ENCODE assay signal across 8 mouse cellular contexts in genomic region chr12:108239441-108239840, GRCm38 (mm10). TPM values are rescaled to one million over a fixed set of nuclear protein-coding genes. Genes with fewer than 3 reads are reported as not detected.
A peak's percentile ranks its signal among the peaks of the same experiment; 100 is the strongest.
DNase-seq lines count a peak whose midpoint lies in the region; ATAC-seq and TF ChIP-seq lines count a peak whose summit lies in the region.

No protein-coding gene starts in this region.

- H3K9me3 ChIP-seq in heart, embryonic 11.5 days (replicated peaks; ENCODE audit: control insufficient read depth, low read length), result no peaks in the 10 kb centered on the region
- no peaks in the 10 kb centered on the region for H3K9me3 ChIP-seq in lung, embryonic 16.5 days (ENCODE audit: control insufficient read depth, low read length)

- no peak overlapping the region for H3K9ac ChIP-seq in heart, embryonic 11.5 days (ENCODE audit: low read depth, low read length)
- H3K9ac ChIP-seq in heart, adult 2 months (ENCODE audit: low read depth, low read length), result no peak overlapping the region
- H3K9ac ChIP-seq in lung, embryonic 16.5 days (ENCODE audit: low read length), result peak overlapping the region; percentile 14; the same call in 1 of the 2 replicates

- no peaks in the 10 kb centered on the region for H3K27me3 ChIP-seq in heart, embryonic 11.5 days (ENCODE audit: control insufficient read depth, insufficient read depth, low read length)
- no peaks in the 10 kb centered on the region for H3K27me3 ChIP-seq in heart, adult 2 months (ENCODE audit: control insufficient read depth, insufficient read depth, low read length)
- no peaks in the 10 kb centered on the region for H3K27me3 ChIP-seq in lung, embryonic 16.5 days (ENCODE audit: control insufficient read depth, insufficient read depth, low read depth, low read length)

- no peaks in the 10 kb centered on the region for H3K36me3 ChIP-seq in heart, embryonic 11.5 days (ENCODE audit: control insufficient read depth, insufficient read depth, low read length)
- no peaks in the 10 kb centered on the region for H3K36me3 ChIP-seq in heart, adult 2 months (ENCODE audit: control insufficient read depth, insufficient read depth, low read length)
- H3K36me3 ChIP-seq in lung, embryonic 16.5 days (ENCODE audit: control insufficient read depth, insufficient read depth, low read length), result no peaks in the 10 kb centered on the region

- peaks cover 91% of the 10 kb centered on the region for H3K4me1 ChIP-seq in heart, embryonic 11.5 days (ENCODE audit: control insufficient read depth, insufficient read depth, low read length)
- H3K4me1 ChIP-seq in heart, adult 2 months (ENCODE audit: control insufficient read depth, insufficient read depth, low read length), result peaks cover 36% of the 10 kb centered on the region
- peaks cover 58% of the 10 kb centered on the region for H3K4me1 ChIP-seq in lung, embryonic 16.5 days (replicated peaks; ENCODE audit: control insufficient read depth, insufficient read depth, low read length)

- 66% methylated on average over 5 of the region's 5 CpGs for WGBS in heart, embryonic 11.5 days (ENCODE audit: insufficient replicate concordance)
- 52% methylated on average over 5 of the region's 5 CpGs for WGBS in heart, adult 2 months
- 39% methylated on average over 5 of the region's 5 CpGs for WGBS in lung, embryonic 16.5 days

- no peak for TF ChIP-seq POLR2A in heart, adult 2 months (IDR thresholded peaks at IDR 0.05; ENCODE audit: insufficient read depth, low read depth, low read length)

- ATAC-seq in heart, embryonic 11.5 days (replicated peaks; ENCODE audit: insufficient number of reproducible peaks, low FRiP score, low TSS enrichment), result no peak
- peak; percentile 78 for ATAC-seq in lung, embryonic 16.5 days (ENCODE audit: low read depth)

- H3K4me3 ChIP-seq in heart, embryonic 11.5 days (ENCODE audit: low read depth, low read length), result no peak overlapping the region
- no peak overlapping the region for H3K4me3 ChIP-seq in heart, adult 2 months
- no peak overlapping the region for H3K4me3 ChIP-seq in lung, embryonic 16.5 days (ENCODE audit: low read length)

- H3K4me2 ChIP-seq in heart, embryonic 11.5 days, result no peak overlapping the region
- no peak overlapping the region for H3K4me2 ChIP-seq in lung, embryonic 16.5 days (ENCODE audit: low read depth, low read length)

- intact Hi-C loops in heart, adult 2 months (cut with DNase I), result no loop called here

- H3K79me2 ChIP-seq in heart, adult 2 months (replicated peaks; ENCODE audit: control insufficient read depth, insufficient read depth, low read length), result 0 out of 2 replicates have a peak, but pooled peaks cover 2% of the 10 kb centered on the region

- DNase-seq in heart, adult 11 months, result peak; percentile 97
- peak; percentile 92 for DNase-seq in cerebellum, adult 9-10 months
- DNase-seq in heart, adult 2 months, result peak; percentile 55 to 76
- DNase-seq in kidney, postnatal 10 days, result peak; percentile 61
- DNase-seq in telencephalon, adult 2 months (ENCODE audit: low read depth, low spot score), result peak; percentile 67
- DNase-seq in B cell, adult 2 months, result no peak

- no peak overlapping the region for H3K27ac ChIP-seq in heart, embryonic 11.5 days (ENCODE audit: low read depth, low read length)
- H3K27ac ChIP-seq in heart, adult 2 months, result peak overlapping the region; percentile 53; the same call in 1 of the 2 replicates
- H3K27ac ChIP-seq in lung, embryonic 16.5 days (ENCODE audit: low read length), result peak overlapping the region; percentile 21; the same call in 1 of the 2 replicates

- TF ChIP-seq EP300 in heart, adult 2 months (IDR thresholded peaks at IDR 0.05; ENCODE audit: insufficient read depth, low read depth, low read length), result 0 out of 2 replicates have a peak, but pooled peaks have one; percentile 61

- TF ChIP-seq CTCF in heart, adult 2 months (IDR thresholded peaks at IDR 0.05), result no peak

RNA-seq across cellular contexts. Expression of gene Ccdc85c, which starts 35.8 kb away (rescaled TPM):
- polyA plus RNA-seq in heart, embryonic 11.5 days (2014; fragmentation: Nextera tagmentation; extraction: Ambion mirVana), result 6.3 and 7.8 TPM in 2 replicates
- 10 to 100 TPM; 39.2 to 43.9 TPM for total RNA-seq in heart, adult 2 months (2021)
- 27.1 and 29.3 TPM in 2 replicates for polyA plus RNA-seq in heart, adult 2 months (2012; rRNA removed)
- polyA plus RNA-seq in lung, embryonic 16.5 days (2015; fragmentation: Nextera tagmentation; extraction: Ambion mirVana), result 4.6 and 5.5 TPM in 2 replicates

Comparison
In these comparisons a context has a peak if more than half of its experiments do, and no peak if none do; other contexts are left out.
1. DNase-seq: peak in heart, adult 11 months (single experiment), cerebellum, adult 9-10 months (single experiment), heart, adult 2 months (2 of 2), kidney, postnatal 10 days (single experiment) and telencephalon, adult 2 months (single experiment); none in B cell, adult 2 months (0 of 2).